Mouse (Mus musculus): ENCODE measurements around the gene Ddo. TPM values are rescaled to one million over a fixed set of nuclear protein-coding genes. Genes with fewer than 3 reads are reported as not detected.

Gene Ddo
- polyA plus RNA-seq, 1 experiment, result 22.6 TPM

- no peak for DNase-seq
- H3K4me1 ChIP-seq (ENCODE audit: control insufficient read depth, insufficient read depth, low read length), result no peaks in the 10 kb centered on the region
- no peaks in the 10 kb centered on the region for H3K27me3 ChIP-seq (ENCODE audit: control insufficient read depth, insufficient read depth, low read length)
- H3K4me3 ChIP-seq (replicated peaks; ENCODE audit: insufficient read depth, low read depth, low read length), result no peak overlapping the region
- WGBS, result 83% methylated on average over 3 of the region's 3 CpGs
- H3K27ac ChIP-seq (ENCODE audit: insufficient read depth, low read length), result no peak overlapping the region
- TF ChIP-seq CTCF (IDR thresholded peaks at IDR 0.05; ENCODE audit: borderline replicate concordance, insufficient read depth, low read depth, low read length) (no peak), POLR2A (IDR thresholded peaks at IDR 0.05; ENCODE audit: borderline replicate concordance, insufficient read depth, low read length) (no peak)
These were observed 35.5 kb downstream of the Ddo start for GRCm38 (mm10) chr10:40665270-40665669.

- 69% methylated on average over 1 of the region's 1 CpGs for whole genome bisulfite sequencing
- Histone ChIP-seq H3K27me3 (ENCODE audit: control insufficient read depth, insufficient read depth, low read length) (no peaks in the 10 kb centered on the region), H3K4me1 (ENCODE audit: control insufficient read depth, insufficient read depth, low read length) (no peaks in the 10 kb centered on the region), H3K27ac (ENCODE audit: insufficient read depth, low read length) (no peak overlapping the region), H3K4me3 (replicated peaks; ENCODE audit: insufficient read depth, low read depth, low read length) (no peak overlapping the region)
- no peak for DNase-seq
- TF ChIP-seq CTCF (IDR thresholded peaks at IDR 0.05; ENCODE audit: borderline replicate concordance, insufficient read depth, low read depth, low read length) (no peak), POLR2A (IDR thresholded peaks at IDR 0.05; ENCODE audit: borderline replicate concordance, insufficient read depth, low read length) (no peak)
These were observed 37.1 kb downstream of the Ddo start for GRCm38 (mm10) chr10:40666943-40667342.

GRCm38 (mm10) chr10:40668640-40669039 lies 38.8 kb downstream of the Ddo start:
- DNase-seq, result no peak
- Histone ChIP-seq H3K27me3 (ENCODE audit: control insufficient read depth, insufficient read depth, low read length) (no peaks in the 10 kb centered on the region), H3K4me1 (ENCODE audit: control insufficient read depth, insufficient read depth, low read length) (no peaks in the 10 kb centered on the region), H3K27ac (ENCODE audit: insufficient read depth, low read length) (no peak overlapping the region), H3K4me3 (replicated peaks; ENCODE audit: insufficient read depth, low read depth, low read length) (no peak overlapping the region)
- TF ChIP-seq CTCF (IDR thresholded peaks at IDR 0.05; ENCODE audit: borderline replicate concordance, insufficient read depth, low read depth, low read length) (no peak), POLR2A (IDR thresholded peaks at IDR 0.05; ENCODE audit: borderline replicate concordance, insufficient read depth, low read length) (no peak)

GRCm38 (mm10) chr10:40672587-40673296 lies 42.9 kb downstream of the Ddo start:
- H3K27me3 ChIP-seq (ENCODE audit: control insufficient read depth, insufficient read depth, low read length), result no peaks in the 10 kb centered on the region
- 55% methylated on average over 8 of the region's 8 CpGs for WGBS
- TF ChIP-seq CTCF (IDR thresholded peaks at IDR 0.05; ENCODE audit: borderline replicate concordance, insufficient read depth, low read depth, low read length), result no peak
- TF ChIP-seq POLR2A (IDR thresholded peaks at IDR 0.05; ENCODE audit: borderline replicate concordance, insufficient read depth, low read length), result no peak
- H3K4me1 ChIP-seq (ENCODE audit: control insufficient read depth, insufficient read depth, low read length), result no peaks in the 10 kb centered on the region
- H3K4me3 ChIP-seq (replicated peaks; ENCODE audit: insufficient read depth, low read depth, low read length), result no peak overlapping the region
- no peak overlapping the region for H3K27ac ChIP-seq (ENCODE audit: insufficient read depth, low read length)
- no peak for DNase-seq

- TF ChIP-seq POLR2A (IDR thresholded peaks at IDR 0.05; ENCODE audit: borderline replicate concordance, insufficient read depth, low read length) (no peak), CTCF (IDR thresholded peaks at IDR 0.05; ENCODE audit: borderline replicate concordance, insufficient read depth, low read depth, low read length) (no peak)
- H3K27ac ChIP-seq (ENCODE audit: insufficient read depth, low read length), result no peak overlapping the region
- 70% methylated on average over 7 of the region's 7 CpGs for WGBS
- H3K4me1 ChIP-seq (ENCODE audit: control insufficient read depth, insufficient read depth, low read length), result no peaks in the 10 kb centered on the region
- no peaks in the 10 kb centered on the region for H3K27me3 ChIP-seq (ENCODE audit: control insufficient read depth, insufficient read depth, low read length)
- H3K4me3 ChIP-seq (replicated peaks; ENCODE audit: insufficient read depth, low read depth, low read length), result no peak overlapping the region
- DNase-seq, result no peak
These were observed 43.5 kb downstream of the Ddo start for GRCm38 (mm10) chr10:40673297-40673665.

GRCm38 (mm10) chr10:40674151-40674550 lies 44.3 kb downstream of the Ddo start:
- H3K27ac ChIP-seq (ENCODE audit: insufficient read depth, low read length), result no peak overlapping the region
- WGBS, result 26% methylated on average over 13 of the region's 13 CpGs
- H3K4me3 ChIP-seq (replicated peaks; ENCODE audit: insufficient read depth, low read depth, low read length), result no peak overlapping the region
- TF ChIP-seq POLR2A (IDR thresholded peaks at IDR 0.05; ENCODE audit: borderline replicate concordance, insufficient read depth, low read length) (no peak), CTCF (IDR thresholded peaks at IDR 0.05; ENCODE audit: borderline replicate concordance, insufficient read depth, low read depth, low read length) (no peak)
- DNase-seq, result no peak
- no peaks in the 10 kb centered on the region for H3K27me3 ChIP-seq (ENCODE audit: control insufficient read depth, insufficient read depth, low read length)
- no peaks in the 10 kb centered on the region for H3K4me1 ChIP-seq (ENCODE audit: control insufficient read depth, insufficient read depth, low read length)

GRCm38 (mm10) chr10:40675921-40676320 lies 46.1 kb downstream of the Ddo start:
- H3K27ac ChIP-seq (ENCODE audit: insufficient read depth, low read length), result no peak overlapping the region
- no peaks in the 10 kb centered on the region for H3K27me3 ChIP-seq (ENCODE audit: control insufficient read depth, insufficient read depth, low read length)
- TF ChIP-seq POLR2A (IDR thresholded peaks at IDR 0.05; ENCODE audit: borderline replicate concordance, insufficient read depth, low read length) (no peak), CTCF (IDR thresholded peaks at IDR 0.05; ENCODE audit: borderline replicate concordance, insufficient read depth, low read depth, low read length) (no peak)
- no peak for DNase-seq
- WGBS, result 86% methylated on average over 7 of the region's 7 CpGs
- H3K4me1 ChIP-seq (ENCODE audit: control insufficient read depth, insufficient read depth, low read length), result no peaks in the 10 kb centered on the region
- H3K4me3 ChIP-seq (replicated peaks; ENCODE audit: insufficient read depth, low read depth, low read length), result no peak overlapping the region

GRCm38 (mm10) chr10:40678477-40678876 lies 48.7 kb downstream of the Ddo start:
- Histone ChIP-seq H3K27me3 (ENCODE audit: control insufficient read depth, insufficient read depth, low read length) (no peaks in the 10 kb centered on the region), H3K4me1 (ENCODE audit: control insufficient read depth, insufficient read depth, low read length) (peaks cover 2% of the 10 kb centered on the region; the same call in 1 of the 2 replicates), H3K4me3 (replicated peaks; ENCODE audit: insufficient read depth, low read depth, low read length) (no peak overlapping the region), H3K27ac (ENCODE audit: insufficient read depth, low read length) (no peak overlapping the region)
- no peak for DNase-seq
- 81% methylated on average over 3 of the region's 3 CpGs for WGBS
- TF ChIP-seq POLR2A (IDR thresholded peaks at IDR 0.05; ENCODE audit: borderline replicate concordance, insufficient read depth, low read length) (no peak), CTCF (IDR thresholded peaks at IDR 0.05; ENCODE audit: borderline replicate concordance, insufficient read depth, low read depth, low read length) (no peak)

All from cerebellum, adult 2 months (tissue).